Mouse (Mus musculus) lung, adult 2 months (tissue): ENCODE data around the gene Pde8b. TPM values are rescaled to one million over a fixed set of nuclear protein-coding genes. Genes with fewer than 3 reads are reported as not detected.

Experiments used
- DNase-seq: peaks from one replicate; pipeline ENCODE4 v3.0.0; 2022
- H3K4me1 ChIP-seq: fragments of 200-500 bp; 2 replicates; pipeline ENCODE4 v1.6.1; 2011; ENCODE audit warnings: low read length; ENCODE audit not compliant: control insufficient read depth, insufficient read depth
- H3K4me3 ChIP-seq: fragments of 200-500 bp; replicated peaks from 2 replicates; pipeline ENCODE3; 2011; ENCODE audit warnings: low read depth, mild to moderate bottlenecking, control low read depth, low read length; ENCODE audit errors: extremely low read depth
- CTCF ChIP-seq: fragments of 200-500 bp; IDR thresholded peaks from 2 replicates; pipeline ENCODE4 v1.5.1; 2011; ENCODE audit warnings: mild to moderate bottlenecking, low read length, control low read depth; ENCODE audit not compliant: insufficient read depth
- POLR2A ChIP-seq: fragments of 200-500 bp; IDR thresholded peaks from 2 replicates; pipeline ENCODE4 v1.6.1; 2011; ENCODE audit warnings: low read depth, mild to moderate bottlenecking, control low read depth, low read length, borderline replicate concordance; ENCODE audit errors: extremely low read depth
- WGBS: fragments of 180-500 bp; shearing (Covaris S2); methylation state at CpG from one replicate; pipeline ENCODE4 v1.1.7; 2018; 5-methylcytosine and 5-hydroxymethylcytosine counted together
- polyA plus RNA-seq: library from polyadenylated mRNA; depleted of rRNA; stranded (reverse); fragments of >200 nt; gene quantifications from 2 replicates; pipeline ENCODE4 v1.2.3, GENCODE M21; 2012

Gene Pde8b
- polyA plus RNA-seq, 1 experiment, result 38.8 TPM

- no peak for DNase-seq
- WGBS, result 75% methylated on average over 3 of the region's 3 CpGs
- no peak for TF ChIP-seq POLR2A
- TF ChIP-seq CTCF, result no peak
- H3K4me3 ChIP-seq, result no peak overlapping the region
- H3K4me1 ChIP-seq, result no peaks in the 10 kb centered on the region; the same call in 1 of the 2 replicates
Observed at GRCm38 (mm10) chr13:95160211-95160610, 89.9 kb downstream of the Pde8b start.

DNA sequence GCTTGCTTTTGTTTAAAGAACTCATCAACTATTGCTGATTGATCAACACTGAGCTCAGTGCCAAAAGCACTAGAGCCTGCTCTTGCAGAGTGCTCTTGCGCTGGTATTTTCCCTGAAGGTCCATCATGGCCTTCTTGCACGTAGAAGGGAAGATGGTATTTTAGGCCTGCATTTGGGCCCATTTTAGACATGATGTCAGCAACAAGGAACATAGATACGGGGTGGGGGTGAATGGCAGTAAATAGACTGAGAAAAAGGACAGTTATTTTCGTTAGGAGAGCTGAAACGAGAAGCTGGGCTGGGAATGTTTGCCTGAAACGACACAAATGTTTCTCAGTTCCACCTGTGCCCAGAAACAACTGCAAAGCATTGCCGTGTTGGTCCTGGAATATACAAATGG is 91.2 kb downstream of the Pde8b start:
- WGBS, result 75% methylated on average over 7 of the region's 7 CpGs
- no peak for DNase-seq
- no peak overlapping the region for H3K4me3 ChIP-seq
- TF ChIP-seq POLR2A, result no peak
- no peak for TF ChIP-seq CTCF
- no peaks in the 10 kb centered on the region; the same call in 1 of the 2 replicates for H3K4me1 ChIP-seq

DNA sequence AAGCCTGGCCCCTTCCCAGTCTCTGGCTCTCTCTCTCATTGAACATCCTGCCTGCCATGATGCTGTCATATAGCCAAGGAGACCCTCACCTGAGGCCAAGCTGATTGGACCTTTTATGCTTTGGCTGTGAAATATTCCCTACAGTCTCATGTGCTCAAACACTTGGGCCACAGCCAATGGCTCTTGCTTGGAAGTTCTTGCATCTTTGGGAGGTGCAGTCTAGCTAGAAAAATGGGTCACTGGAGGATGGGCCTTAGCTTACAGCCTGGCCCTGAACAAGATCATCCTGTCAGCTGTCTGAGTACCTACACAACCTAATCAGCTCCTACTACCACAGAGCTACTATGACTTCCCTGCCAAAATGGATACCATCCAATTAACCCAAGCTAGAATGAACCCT is 105.4 kb downstream of the Pde8b start:
- no peaks in the 10 kb centered on the region for H3K4me1 ChIP-seq
- no peak for TF ChIP-seq POLR2A
- no peak for TF ChIP-seq CTCF

GRCm38 (mm10) chr13:95140460-95141079 is 109.6 kb downstream of the Pde8b start:
- H3K4me1 ChIP-seq, result peaks cover 2% of the 10 kb centered on the region; the same call in 1 of the 2 replicates
- H3K4me3 ChIP-seq, result no peak overlapping the region
- no peak for DNase-seq
- TF ChIP-seq POLR2A (no peak), CTCF (no peak)
- WGBS, result 66% methylated on average over 4 of the region's 4 CpGs

More for the DNA sequence above, 105.4 kb downstream of the Pde8b start:
- no peak overlapping the region for H3K4me3 ChIP-seq
- DNase-seq, result no peak

- 68% methylated on average over 7 of the region's 7 CpGs for WGBS
- TF ChIP-seq CTCF (no peak), POLR2A (no peak)
- Histone ChIP-seq H3K4me1 (peaks cover 2% of the 10 kb centered on the region), H3K4me3 (no peak overlapping the region)
- DNase-seq, result no peak
Observed at GRCm38 (mm10) chr13:95135326-95136150, 114.6 kb downstream of the Pde8b start.

DNA sequence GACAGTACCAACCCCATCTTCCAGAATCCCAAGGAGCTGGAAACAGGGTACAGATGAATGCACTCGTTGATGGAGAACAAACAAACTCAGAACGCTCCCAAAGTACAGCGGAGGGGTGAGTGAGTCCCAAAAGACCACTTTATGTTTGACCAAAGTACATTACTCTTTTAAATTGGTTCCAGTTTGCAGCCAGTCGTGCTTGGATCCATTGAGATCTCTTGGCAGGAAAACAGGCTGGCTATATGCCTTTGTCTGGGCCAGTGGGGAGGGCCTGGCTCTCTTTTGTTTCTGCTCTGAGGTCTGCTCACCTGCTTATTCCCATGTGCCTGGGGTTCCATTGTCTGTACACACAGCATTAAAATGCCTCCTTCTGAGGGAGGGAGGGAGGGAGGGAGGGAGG is 118.3 kb downstream of the Pde8b start:
- no peak for TF ChIP-seq POLR2A
- no peak for TF ChIP-seq CTCF
- DNase-seq, result no peak
- no peak overlapping the region for H3K4me3 ChIP-seq
- H3K4me1 ChIP-seq, result peaks cover 2% of the 10 kb centered on the region
- WGBS, result 66% methylated on average over 4 of the region's 4 CpGs

- Histone ChIP-seq H3K4me3 (no peak overlapping the region), H3K4me1 (peaks cover 2% of the 10 kb centered on the region)
- DNase-seq, result no peak
- TF ChIP-seq CTCF, result no peak
- no peak for TF ChIP-seq POLR2A
- WGBS, result 71% methylated on average over 1 of the region's 1 CpGs
Observed at GRCm38 (mm10) chr13:95131041-95131440, 119.1 kb downstream of the Pde8b start.

GRCm38 (mm10) chr13:95127288-95127687 is 122.8 kb downstream of the Pde8b start:
- WGBS, result 67% methylated on average over 10 of the region's 10 CpGs
- no peaks in the 10 kb centered on the region; the same call in 1 of the 2 replicates for H3K4me1 ChIP-seq
- no peak overlapping the region for H3K4me3 ChIP-seq
- DNase-seq, result no peak
- TF ChIP-seq POLR2A (no peak), CTCF (no peak)

- DNase-seq, result no peak
- Histone ChIP-seq H3K4me1 (no peaks in the 10 kb centered on the region; the same call in 1 of the 2 replicates), H3K4me3 (no peak overlapping the region)
- 83% methylated on average over 10 of the region's 10 CpGs for WGBS
- TF ChIP-seq CTCF (no peak), POLR2A (no peak)
Observed at GRCm38 (mm10) chr13:95126801-95127200, 123.3 kb downstream of the Pde8b start.

DNA sequence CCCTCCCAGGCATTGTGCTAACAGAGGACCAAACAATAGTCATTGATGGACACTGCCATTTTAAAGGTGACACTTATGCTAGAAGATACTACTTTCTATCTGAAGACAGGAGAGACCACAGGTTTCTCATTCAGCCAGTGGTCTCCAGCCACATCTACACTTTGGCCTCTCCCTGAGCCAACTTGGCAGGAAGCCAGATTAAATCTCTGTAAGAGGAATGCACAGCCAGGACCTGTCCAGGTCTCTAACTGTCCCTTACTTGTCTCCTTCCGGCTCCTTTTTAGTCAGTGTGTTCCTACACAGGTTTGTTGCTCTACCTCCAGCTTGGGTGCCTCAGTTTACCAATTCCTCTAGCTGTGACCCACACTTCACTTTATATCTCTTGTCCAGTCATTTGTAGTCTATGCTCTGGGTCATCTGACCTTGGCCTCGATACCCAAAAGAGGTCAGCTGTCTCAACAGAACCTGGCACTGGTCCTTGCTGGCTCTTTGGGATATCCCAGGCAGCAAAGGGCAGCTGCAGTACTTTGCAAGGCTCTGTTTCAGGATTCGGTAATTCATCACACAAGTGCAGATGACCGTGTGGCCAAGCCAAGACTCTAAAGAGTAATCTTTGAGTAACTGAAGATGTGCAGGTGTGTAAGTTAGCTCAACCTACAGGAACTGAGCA is 124.5 kb downstream of the Pde8b start:
- Histone ChIP-seq H3K4me3 (no peak overlapping the region), H3K4me1 (no peaks in the 10 kb centered on the region; the same call in 1 of the 2 replicates)
- 83% methylated on average over 4 of the region's 4 CpGs for WGBS
- DNase-seq, result no peak
- TF ChIP-seq CTCF (no peak), POLR2A (no peak)
